Mouse (Mus musculus) liver, embryonic 13.5 days (tissue): ENCODE results near the gene Ccnt2. TPM values are rescaled to one million over a fixed set of nuclear protein-coding genes. Genes with fewer than 3 reads are reported as not detected.
A peak's percentile ranks its signal among the peaks of the same experiment; 100 is the strongest.

Experiments used
- ATAC-seq: fragments of 200-750 bp; cut with Nextera tagmentation; 2 replicates; pipeline ENCODE4 v1.8.0; 2017; ENCODE audit warnings: low read depth, mild to moderate bottlenecking, moderate number of reproducible peaks, moderate library complexity
- DNase-seq: peaks from one replicate; pipeline ENCODE4 v3.0.0; 2022
- H3K27ac ChIP-seq: fragments of 300-500 bp; sonication (generic); 2 replicates; pipeline ENCODE4 v1.5.1; 2015; ENCODE audit warnings: moderate library complexity, mild to moderate bottlenecking, inconsistent platforms
- H3K27me3 ChIP-seq: fragments of 300-500 bp; sonication (generic); 2 replicates; pipeline ENCODE4 v1.6.1; 2015; ENCODE audit warnings: mild to moderate bottlenecking, inconsistent platforms
- H3K36me3 ChIP-seq: fragments of 300-500 bp; sonication (generic); 2 replicates; pipeline ENCODE4 v1.6.1; 2015; ENCODE audit warnings: mild to moderate bottlenecking, inconsistent platforms
- H3K4me1 ChIP-seq: fragments of 300-500 bp; sonication (generic); replicated peaks from 2 replicates; pipeline ENCODE4 v1.6.1; 2015; ENCODE audit warnings: inconsistent platforms
- H3K4me2 ChIP-seq: fragments of 300-500 bp; sonication (generic); 2 replicates; pipeline ENCODE4 v1.6.1; 2015; ENCODE audit warnings: inconsistent platforms, mild to moderate bottlenecking, moderate library complexity
- H3K4me3 ChIP-seq: fragments of 300-500 bp; sonication (generic); replicated peaks from 2 replicates; pipeline ENCODE4 v1.5.1; 2015; ENCODE audit warnings: mild to moderate bottlenecking, inconsistent platforms
- H3K9ac ChIP-seq: fragments of 300-500 bp; sonication (generic); 2 replicates; pipeline ENCODE4 v1.6.1; 2015; ENCODE audit warnings: mild to moderate bottlenecking, inconsistent platforms
- H3K9me3 ChIP-seq: fragments of 300-500 bp; sonication (generic); replicated peaks from 2 replicates; pipeline ENCODE4 v1.6.1; 2016; ENCODE audit warnings: inconsistent platforms
- WGBS: fragments of 180-500 bp; shearing (Covaris S2); methylation state at CpG from one replicate; pipeline ENCODE4 v1.1.7; 2015; ENCODE audit not compliant: insufficient replicate concordance; 5-methylcytosine and 5-hydroxymethylcytosine counted together
- polyA plus RNA-seq: library from polyadenylated mRNA; unstranded; fragments of >200 nt; fragmentation: Nextera tagmentation; extraction: Ambion mirVana; gene quantifications from 2 replicates; pipeline ENCODE4 v1.2.1, GENCODE M21; 2015

Ccnt2 gene
- polyA plus RNA-seq, 1 experiment from 2014 or later, result 28.0 TPM

- Histone ChIP-seq H3K9me3 (no peaks in the 10 kb centered on the region), H3K27me3 (no peaks in the 10 kb centered on the region), H3K36me3 (no peaks in the 10 kb centered on the region), H3K4me2 (no peak overlapping the region), H3K27ac (no peak overlapping the region), H3K9ac (no peak overlapping the region), H3K4me3 (no peak overlapping the region), H3K4me1 (peaks cover 9% of the 10 kb centered on the region)
- ATAC-seq (no peak), DNase-seq (no peak)
- WGBS, result 45% methylated on average over 1 of the region's 1 CpGs
These were observed 64.6 kb downstream of the Ccnt2 start for GRCm38 (mm10) chr1:127838602-127839001.

GRCm38 (mm10) chr1:127845472-127845871, 71.5 kb downstream of the Ccnt2 start:
- no peaks in the 10 kb centered on the region for H3K9me3 ChIP-seq
- H3K9ac ChIP-seq, result no peak overlapping the region
- no peaks in the 10 kb centered on the region for H3K36me3 ChIP-seq
- no peaks in the 10 kb centered on the region for H3K27me3 ChIP-seq
- 30% methylated on average over 5 of the region's 5 CpGs for WGBS
- peaks cover 5% of the 10 kb centered on the region for H3K4me1 ChIP-seq
- H3K4me2 ChIP-seq, result no peak overlapping the region
- no peak overlapping the region for H3K4me3 ChIP-seq
- ATAC-seq (peak; percentile 81), DNase-seq (peak; percentile 17)
- H3K27ac ChIP-seq, result no peak overlapping the region

- Histone ChIP-seq H3K27ac (no peak overlapping the region), H3K27me3 (no peaks in the 10 kb centered on the region), H3K4me1 (peaks cover 5% of the 10 kb centered on the region), H3K4me2 (no peak overlapping the region), H3K4me3 (no peak overlapping the region), H3K9ac (no peak overlapping the region), H3K9me3 (no peaks in the 10 kb centered on the region), H3K36me3 (no peaks in the 10 kb centered on the region)
- DNase-seq, result no peak
- 24% methylated on average over 7 of the region's 7 CpGs for WGBS
- no peak for ATAC-seq
These were observed 76.2 kb downstream of the Ccnt2 start for GRCm38 (mm10) chr1:127850075-127850610.

GRCm38 (mm10) chr1:127854486-127855222, 80.7 kb downstream of the Ccnt2 start, which contains the start of gene Map3k19:
Gene Map3k19 (minus strand): TSS chr1:127855031.
- H3K27me3 ChIP-seq, result no peaks in the 10 kb centered on the region
- DNase-seq (no peak), ATAC-seq (no peak)
- H3K9ac ChIP-seq, result no peak within 1 kb of the TSS
- H3K4me3 ChIP-seq, result no peak within 1 kb of the TSS
- no peaks in the 10 kb centered on the region for H3K36me3 ChIP-seq
- no peaks in the 10 kb centered on the region for H3K9me3 ChIP-seq
- H3K4me1 ChIP-seq, result no peaks in the 10 kb centered on the region
- WGBS, result 74% methylated on average over 14 of the region's 14 CpGs
- no peak within 1 kb of the TSS for H3K27ac ChIP-seq
- no peak within 1 kb of the TSS for H3K4me2 ChIP-seq

Other genes starting within 250 kb of the Ccnt2 start
- gene Tmem163, start 94.6 kb upstream of the Ccnt2 start, polyA plus RNA-seq, result 0.51 and 0.61 TPM in 2 replicates
- gene Acmsd, start 44.8 kb upstream of the Ccnt2 start, polyA plus RNA-seq, result 9.2 and 10.9 TPM in 2 replicates
- gene Map3k19, start 80.9 kb downstream of the Ccnt2 start, polyA plus RNA-seq, result 0.03 TPM in 1 of 2 replicates, not detected in the other
- 9.1 and 10.6 TPM in 2 replicates for gene Rab3gap1, start 94.6 kb downstream of the Ccnt2 start, polyA plus RNA-seq